Comparison of ENCODE assay signal across 10 mouse cellular contexts in genomic region chr4:124451131-124451530, GRCm38 (mm10).
DNase-seq lines count a peak whose midpoint lies in the region; ATAC-seq lines count a peak whose summit lies in the region.
"Had no signal": no experiment of that assay in that cellular context is flagged by ENCODE, and none has a peak within 500 bp of the region (broad histone marks: within the 10 kb centered on the region; RNA-seq: fewer than 3 reads in every experiment).

No protein-coding gene starts in this region.

- no peak overlapping the region for H3K27ac ChIP-seq in intestine, embryonic 14.5 days (ENCODE audit: low read depth)
- no peak overlapping the region for H3K27ac ChIP-seq in intestine, embryonic 15.5 days
- H3K27ac ChIP-seq in hindbrain, embryonic 12.5 days: peak overlapping the region; percentile 31

- DNase-seq in intestine, embryonic 14.5 days (ENCODE audit: low spot score): no peak
- DNase-seq in right cerebral cortex, adult 18-20 months: peak; percentile 13
- DNase-seq in right cerebral cortex, postnatal 4 days: no peak
- DNase-seq in telencephalon, adult 2 months (ENCODE audit: low read depth, low spot score): peak; percentile 12
- DNase-seq in ovary, postnatal 10 days (ENCODE audit: low spot score): no peak
- no peak for DNase-seq in adrenal gland, postnatal 10 days
- DNase-seq: spleen, adult 18-20 months had no signal

- no peaks in the 10 kb centered on the region for H3K9me3 ChIP-seq in intestine, embryonic 14.5 days (ENCODE audit: control insufficient read depth, low read length)
- no peaks in the 10 kb centered on the region for H3K9me3 ChIP-seq in intestine, embryonic 15.5 days
- H3K9me3 ChIP-seq in hindbrain, embryonic 12.5 days (replicated peaks): no peaks in the 10 kb centered on the region

- 26% methylated on average over 3 of the region's 3 CpGs for WGBS in intestine, embryonic 14.5 days
- 30% methylated on average over 3 of the region's 3 CpGs for WGBS in intestine, embryonic 15.5 days
- 0% methylated on average over 3 of the region's 3 CpGs for WGBS in hindbrain, embryonic 12.5 days

- H3K36me3 ChIP-seq in intestine, embryonic 14.5 days (ENCODE audit: control insufficient read depth, insufficient read depth, low read length): no peaks in the 10 kb centered on the region
- H3K36me3 ChIP-seq in intestine, embryonic 15.5 days: no peaks in the 10 kb centered on the region
- H3K36me3 ChIP-seq in hindbrain, embryonic 12.5 days: no peaks in the 10 kb centered on the region

- peaks cover 8% of the 10 kb centered on the region; the same call in 1 of the 2 replicates for H3K27me3 ChIP-seq in intestine, embryonic 14.5 days (replicated peaks; ENCODE audit: control insufficient read depth, insufficient read depth, low read length)
- no peaks in the 10 kb centered on the region for H3K27me3 ChIP-seq in intestine, embryonic 15.5 days (replicated peaks)
- H3K27me3 ChIP-seq in hindbrain, embryonic 12.5 days: peaks cover 28% of the 10 kb centered on the region

- H3K9ac ChIP-seq in intestine, embryonic 14.5 days (ENCODE audit: low read length): no peak overlapping the region
- no peak overlapping the region for H3K9ac ChIP-seq in intestine, embryonic 15.5 days
- no peak overlapping the region for H3K9ac ChIP-seq in hindbrain, embryonic 12.5 days

- peak; percentile 36; the same call in 1 of the 2 replicates for ATAC-seq in intestine, embryonic 14.5 days (replicated peaks; ENCODE audit: low FRiP score, low TSS enrichment, low read depth)
- ATAC-seq in intestine, embryonic 15.5 days: no peak
- peak; percentile 52 for ATAC-seq in hindbrain, embryonic 12.5 days (ENCODE audit: low FRiP score)
- ATAC-seq: intestine, postnatal 0 days had no signal

- 0 out of 2 replicates have a peak, but pooled peaks cover 3% of the 10 kb centered on the region for H3K4me1 ChIP-seq in intestine, embryonic 14.5 days (replicated peaks; ENCODE audit: control insufficient read depth, insufficient read depth, low read length)
- H3K4me1 ChIP-seq in intestine, embryonic 15.5 days (replicated peaks): no peaks in the 10 kb centered on the region; the same call in 1 of the 2 replicates
- peaks cover 34% of the 10 kb centered on the region for H3K4me1 ChIP-seq in hindbrain, embryonic 12.5 days

- H3K4me2 ChIP-seq in intestine, embryonic 14.5 days (ENCODE audit: low read length): no peak overlapping the region
- H3K4me2 ChIP-seq in intestine, embryonic 15.5 days (replicated peaks): no peak overlapping the region
- no peak overlapping the region for H3K4me2 ChIP-seq in hindbrain, embryonic 12.5 days (replicated peaks)

- no peak overlapping the region for H3K4me3 ChIP-seq in intestine, embryonic 14.5 days (ENCODE audit: low read depth, low read length)
- H3K4me3 ChIP-seq in intestine, embryonic 15.5 days (replicated peaks): no peak overlapping the region
- no peak overlapping the region for H3K4me3 ChIP-seq in hindbrain, embryonic 12.5 days

Comparison
In these comparisons a context has a peak if more than half of its experiments do, and no peak if none do; other contexts are left out.
1. DNase-seq: peak in right cerebral cortex, adult 18-20 months (single experiment) and telencephalon, adult 2 months (single experiment); none in intestine, embryonic 14.5 days (single experiment), right cerebral cortex, postnatal 4 days (single experiment), ovary, postnatal 10 days (single experiment) and adrenal gland, postnatal 10 days (single experiment).